8 mouse cellular contexts compared by ENCODE assay signal in the genomic region with DNA sequence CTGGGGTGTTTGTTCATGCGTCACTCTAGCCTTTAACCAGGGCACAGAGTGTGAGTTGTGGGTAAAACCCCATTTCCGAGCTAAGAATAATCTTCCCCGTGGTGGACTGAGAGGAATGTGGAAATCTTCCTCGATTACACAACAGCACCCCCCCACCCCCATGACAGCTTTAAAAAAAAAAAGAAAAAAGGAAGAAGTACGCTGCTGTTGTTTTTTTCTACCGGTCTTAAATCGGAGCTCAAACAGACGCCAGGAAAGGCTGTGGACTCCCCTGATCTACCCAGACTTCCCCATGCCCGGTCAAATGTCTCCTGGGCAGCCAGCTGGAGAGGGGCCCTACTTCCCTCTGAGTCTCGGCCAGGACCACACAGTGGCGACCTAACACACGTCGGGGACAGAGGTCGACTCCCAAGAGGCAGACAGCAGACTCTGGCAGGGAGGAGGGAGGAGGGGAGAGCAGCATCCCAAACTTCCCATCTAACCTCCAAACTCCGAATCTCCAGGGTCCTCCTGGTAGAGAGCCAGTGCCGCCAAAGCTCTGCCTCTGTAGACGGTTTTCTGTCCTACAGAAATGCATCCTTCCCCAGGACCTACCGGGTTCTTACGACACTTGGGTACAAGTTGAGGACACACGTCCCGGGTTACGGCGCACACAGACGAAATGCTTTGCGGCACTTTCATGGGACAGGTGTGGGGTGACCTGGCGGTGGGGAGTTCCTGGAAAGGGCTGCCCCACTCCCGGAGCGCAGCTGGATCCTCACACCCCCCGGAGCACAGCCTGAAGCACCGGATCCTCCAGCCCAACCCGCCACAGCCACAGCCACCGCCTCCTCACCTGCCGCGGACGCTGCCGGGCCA. TPM values are rescaled to one million over a fixed set of nuclear protein-coding genes. Genes with fewer than 3 reads are reported as not detected.
DNase-seq lines count a peak whose midpoint lies in the region; ATAC-seq and TF ChIP-seq lines count a peak whose summit lies in the region.

No protein-coding gene starts in this region.

- H3K4me2 ChIP-seq in embryonic facial prominence, embryonic 15.5 days (replicated peaks): peak overlapping the region; percentile 76
- H3K4me2 ChIP-seq in midbrain, embryonic 16.5 days (ENCODE audit: low read length): peak overlapping the region; percentile 81

- peak overlapping the region; percentile 69 for H3K27ac ChIP-seq in embryonic facial prominence, embryonic 15.5 days (replicated peaks)
- H3K27ac ChIP-seq in kidney, adult 2 months (ENCODE audit: insufficient read depth, low read depth, low read length): peak overlapping the region; percentile 90
- no peak overlapping the region for H3K27ac ChIP-seq in midbrain, embryonic 16.5 days (ENCODE audit: low read length)

- no peaks in the 10 kb centered on the region for H3K36me3 ChIP-seq in C2C12 (ENCODE audit: control insufficient read depth, insufficient read depth)
- H3K36me3 ChIP-seq in embryonic facial prominence, embryonic 15.5 days: no peaks in the 10 kb centered on the region
- no peaks in the 10 kb centered on the region for H3K36me3 ChIP-seq in kidney, adult 2 months (ENCODE audit: control insufficient read depth, insufficient read depth, low read length)
- no peaks in the 10 kb centered on the region for H3K36me3 ChIP-seq in midbrain, embryonic 16.5 days (ENCODE audit: control insufficient read depth, insufficient read depth, low read length)
- no peaks in the 10 kb centered on the region for H3K36me3 ChIP-seq in splenic B cell, adult 2 months (ENCODE audit: control insufficient read depth, insufficient read depth, low read length, poor library complexity, severe bottlenecking)

- WGBS in embryonic facial prominence, embryonic 15.5 days: 2% methylated on average over 36 of the region's 36 CpGs
- under 1% methylated on average over 36 of the region's 36 CpGs for WGBS in kidney, adult 2 months
- 5% methylated on average over 36 of the region's 36 CpGs for WGBS in midbrain, embryonic 16.5 days

- no peaks in the 10 kb centered on the region for H3K9me3 ChIP-seq in embryonic facial prominence, embryonic 15.5 days (replicated peaks)
- H3K9me3 ChIP-seq in midbrain, embryonic 16.5 days (replicated peaks; ENCODE audit: control insufficient read depth, low read length, poor library complexity, severe bottlenecking): no peaks in the 10 kb centered on the region

- no peak for TF ChIP-seq CTCF in C2C12 (IDR thresholded peaks at IDR 0.05; ENCODE audit: control insufficient read depth, insufficient read depth, insufficient read length)
- 0 out of 2 replicates have a peak, but pooled peaks have one; percentile 4 for TF ChIP-seq CTCF in kidney, adult 2 months (conservative IDR thresholded peaks at IDR 0.05; ENCODE audit: insufficient read depth, insufficient read length, low read depth, low read length)

- peak overlapping the region; percentile 69 for H3K9ac ChIP-seq in embryonic facial prominence, embryonic 15.5 days
- H3K9ac ChIP-seq in midbrain, embryonic 16.5 days (ENCODE audit: low read depth, low read length): peak overlapping the region; percentile 72

- H3K79me3 ChIP-seq in C2C12 (ENCODE audit: low read depth): no peaks in the 10 kb centered on the region

- peak overlapping the region; percentile 59 for H3K4me3 ChIP-seq in C2C12 (ENCODE audit: insufficient read depth, poor library complexity, severe bottlenecking)
- peak overlapping the region; percentile 91 for H3K4me3 ChIP-seq in embryonic facial prominence, embryonic 15.5 days (replicated peaks)
- peak overlapping the region; percentile 83 for H3K4me3 ChIP-seq in kidney, adult 2 months (ENCODE audit: insufficient read depth, low read depth, low read length)
- peak overlapping the region; percentile 76 for H3K4me3 ChIP-seq in midbrain, embryonic 16.5 days (ENCODE audit: low read depth, low read length)

- peak overlapping the region; percentile 77 for H3ac ChIP-seq in C2C12 (ENCODE audit: control insufficient read depth, insufficient read length, low read depth)

- H3K27me3 ChIP-seq in C2C12 (ENCODE audit: control insufficient read depth, insufficient read depth, insufficient read length): no peaks in the 10 kb centered on the region
- no peaks in the 10 kb centered on the region for H3K27me3 ChIP-seq in embryonic facial prominence, embryonic 15.5 days
- H3K27me3 ChIP-seq in kidney, adult 2 months (replicated peaks; ENCODE audit: control insufficient read depth, insufficient read depth, low read length): no peaks in the 10 kb centered on the region
- H3K27me3 ChIP-seq in midbrain, embryonic 16.5 days (ENCODE audit: control insufficient read depth, insufficient read depth, low read depth, low read length): no peaks in the 10 kb centered on the region
- H3K27me3 ChIP-seq in splenic B cell, adult 2 months (ENCODE audit: control insufficient read depth, insufficient read depth, low read length, poor library complexity, severe bottlenecking): no peaks in the 10 kb centered on the region

- 0 out of 2 replicates have a peak, but pooled peaks have one; percentile 15 for ATAC-seq in embryonic facial prominence, embryonic 15.5 days (ENCODE audit: insufficient number of reproducible peaks, low FRiP score, low TSS enrichment, low read depth)
- ATAC-seq in midbrain, embryonic 16.5 days: peak; percentile 54

- H3K4me1 ChIP-seq in embryonic facial prominence, embryonic 15.5 days: 0 out of 2 replicates have a peak, but pooled peaks cover 4% of the 10 kb centered on the region
- H3K4me1 ChIP-seq in kidney, adult 2 months (ENCODE audit: control insufficient read depth, insufficient read depth, low read length): peaks cover 6% of the 10 kb centered on the region; the same call in 1 of the 2 replicates
- H3K4me1 ChIP-seq in midbrain, embryonic 16.5 days (ENCODE audit: control insufficient read depth, insufficient read depth, low read length): no peaks in the 10 kb centered on the region; the same call in 1 of the 2 replicates

- TF ChIP-seq POLR2A in kidney, adult 2 months (IDR thresholded peaks at IDR 0.05; ENCODE audit: low read depth, low read length): peak; percentile 38

- H3K79me2 ChIP-seq in C2C12 (ENCODE audit: control insufficient read depth, insufficient read depth): no peaks in the 10 kb centered on the region

- peak; percentile 36 to 49 for DNase-seq in adrenal gland, adult 18-20 months (ENCODE audit: low spot score in 2 of 2)
- peak; percentile 55 for DNase-seq in heart, adult 8-10 months (ENCODE audit: low spot score)
- peak; percentile 91 for DNase-seq in kidney, adult 2 months
- peak; percentile 71 for DNase-seq in liver
- DNase-seq in splenic B cell, adult 2 months (ENCODE audit: low read depth, low spot score): peak; percentile 76

TF ChIP-seq in C2C12, 6 proteins besides CTCF, POLR2A, EP300 and RAD21:
- TF ChIP-seq CEBPB (IDR thresholded peaks at IDR 0.05; ENCODE audit: low read depth): no peak
- TF ChIP-seq MAX (IDR thresholded peaks at IDR 0.05): no peak
- TF ChIP-seq MYOD1 (IDR thresholded peaks at IDR 0.05; ENCODE audit: control insufficient read depth, insufficient read length, low read depth): no peak
- TF ChIP-seq USF1 (IDR thresholded peaks at IDR 0.05; ENCODE audit: low read depth): no peak
- no peak for TF ChIP-seq FOSL1 (IDR thresholded peaks at IDR 0.05; ENCODE audit: insufficient read depth, low read length, poor library complexity, severe bottlenecking)
- no peak for TF ChIP-seq MYOG (IDR thresholded peaks at IDR 0.05; ENCODE audit: control insufficient read depth, extremely low read depth, insufficient read length)

RNA-seq across cellular contexts. Expression of gene Rffl, which starts 0.6 kb away (rescaled TPM):
- polyA plus RNA-seq in C2C12 (2012; fragmentation: generic; extraction: Trizol): 2.8 TPM
- total RNA-seq in adrenal gland, adult 18-20 months (2021): 1 to 10 TPM; 5.8 to 7.5 TPM
- 12.5 and 15.3 TPM in 2 replicates for polyA plus RNA-seq in embryonic facial prominence, embryonic 15.5 days (2015; fragmentation: Nextera tagmentation; extraction: Ambion mirVana)
- total RNA-seq in heart, adult 8-10 months (2022): 1 to 10 TPM; 3.8 to 4.7 (median 4.7) TPM
- 15.3 and 19.4 TPM in 2 replicates for polyA plus RNA-seq in kidney, adult 2 months (2012; rRNA removed)
- 3.9 and 4.2 TPM in 2 replicates for polyA plus RNA-seq in midbrain, embryonic 16.5 days (2015; fragmentation: Nextera tagmentation; extraction: Ambion mirVana)

RNA-seq across cellular contexts. Expression of gene Rad51d, which starts 20.0 kb away (rescaled TPM):
- polyA plus RNA-seq in C2C12 (2012; fragmentation: generic; extraction: Trizol): 13.4 TPM
- total RNA-seq in adrenal gland, adult 18-20 months (2021): 10 to 100 TPM; 10.3 to 11.8 TPM
- polyA plus RNA-seq in embryonic facial prominence, embryonic 15.5 days (2015; fragmentation: Nextera tagmentation; extraction: Ambion mirVana): 14.3 and 14.9 TPM in 2 replicates
- total RNA-seq in heart, adult 8-10 months (2022): 10 to 100 TPM in 2 of 4 experiments, 1 to 10 TPM in 2; 7.8 to 10.9 (median 9.9) TPM
- 13.7 and 15.7 TPM in 2 replicates for polyA plus RNA-seq in kidney, adult 2 months (2012; rRNA removed)
- 13.6 and 13.7 TPM in 2 replicates for polyA plus RNA-seq in midbrain, embryonic 16.5 days (2015; fragmentation: Nextera tagmentation; extraction: Ambion mirVana)

RNA-seq across cellular contexts. Expression of gene Fndc8, which starts 21.5 kb away (rescaled TPM):
- 0.08 TPM for polyA plus RNA-seq in C2C12 (2012; fragmentation: generic; extraction: Trizol)
- total RNA-seq in adrenal gland, adult 18-20 months (2021): under 1 TPM in 1 of 2 experiments, not detected in 1; 0.13 TPM
- polyA plus RNA-seq in embryonic facial prominence, embryonic 15.5 days (2015; fragmentation: Nextera tagmentation; extraction: Ambion mirVana): 0.39 and 0.51 TPM in 2 replicates
- total RNA-seq in heart, adult 8-10 months (2022): not detected
- 0.13 and 0.19 TPM in 2 replicates for polyA plus RNA-seq in kidney, adult 2 months (2012; rRNA removed)
- 1.0 and 1.1 TPM in 2 replicates for polyA plus RNA-seq in midbrain, embryonic 16.5 days (2015; fragmentation: Nextera tagmentation; extraction: Ambion mirVana)

RNA-seq across cellular contexts. Expression of gene Nle1, which starts 37.8 kb away (rescaled TPM):
- polyA plus RNA-seq in C2C12 (2012; fragmentation: generic; extraction: Trizol): 46.5 TPM
- total RNA-seq in adrenal gland, adult 18-20 months (2021): 10 to 100 TPM; 17.3 to 22.6 TPM
- polyA plus RNA-seq in embryonic facial prominence, embryonic 15.5 days (2015; fragmentation: Nextera tagmentation; extraction: Ambion mirVana): 35.2 and 38.4 TPM in 2 replicates
- total RNA-seq in heart, adult 8-10 months (2022): 10 to 100 TPM in 2 of 4 experiments, 1 to 10 TPM in 2; 7.0 to 13.0 (median 9.7) TPM
- 16.3 and 16.9 TPM in 2 replicates for polyA plus RNA-seq in kidney, adult 2 months (2012; rRNA removed)
- polyA plus RNA-seq in midbrain, embryonic 16.5 days (2015; fragmentation: Nextera tagmentation; extraction: Ambion mirVana): 35.7 and 36.8 TPM in 2 replicates

RNA-seq across cellular contexts. Expression of gene Unc45b, which starts 39.9 kb away (rescaled TPM):
- 0.15 TPM for polyA plus RNA-seq in C2C12 (2012; fragmentation: generic; extraction: Trizol)
- total RNA-seq in adrenal gland, adult 18-20 months (2021): 10 to 100 TPM in 1 of 2 experiments, 1 to 10 TPM in 1; 6.5 to 10.7 TPM
- polyA plus RNA-seq in embryonic facial prominence, embryonic 15.5 days (2015; fragmentation: Nextera tagmentation; extraction: Ambion mirVana): 18.9 and 28.4 TPM in 2 replicates
- total RNA-seq in heart, adult 8-10 months (2022): 100 to 1,000 TPM; 170 to 223 (median 177) TPM
- 5.0 and 7.9 TPM in 2 replicates for polyA plus RNA-seq in kidney, adult 2 months (2012; rRNA removed)
- 0.78 and 1.5 TPM in 2 replicates for polyA plus RNA-seq in midbrain, embryonic 16.5 days (2015; fragmentation: Nextera tagmentation; extraction: Ambion mirVana)
